Mouse (Mus musculus): ENCODE measurements around the gene Dchs1. TPM values are rescaled to one million over a fixed set of nuclear protein-coding genes. Genes with fewer than 3 reads are reported as not detected.

The Dchs1 gene
- polyA plus RNA-seq, 1 experiment: 3.2 TPM

DNA sequence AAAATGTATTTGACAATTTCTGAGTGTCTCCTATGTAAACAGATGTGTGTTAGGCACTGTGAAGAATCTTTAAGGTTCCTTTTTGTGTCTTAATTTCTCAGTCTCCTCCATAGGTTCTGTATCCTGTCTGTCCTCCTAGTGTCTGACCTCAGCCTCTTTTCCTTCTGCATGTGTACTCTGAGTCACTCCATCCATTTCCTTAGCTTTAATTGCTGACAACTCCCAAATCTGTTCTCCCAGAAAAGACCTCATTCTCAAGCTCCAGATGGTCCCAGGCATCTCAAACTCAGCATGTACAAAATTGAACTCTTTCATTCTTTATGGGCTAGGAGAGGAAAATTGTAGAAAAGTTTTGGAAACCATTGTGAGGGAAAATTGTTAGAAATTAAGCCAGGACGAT, 15.3 kb upstream of the Dchs1 start:
- Histone ChIP-seq H3K4me3 (ENCODE audit: control insufficient read depth, low read depth, low read length) (no peak overlapping the region), H3K4me1 (ENCODE audit: control insufficient read depth, insufficient read depth, low read length) (no peaks in the 10 kb centered on the region), H3K27me3 (ENCODE audit: control insufficient read depth, insufficient read depth, low read length) (no peaks in the 10 kb centered on the region), H3K36me3 (ENCODE audit: control insufficient read depth, insufficient read depth, low read length) (no peaks in the 10 kb centered on the region), H3K27ac (ENCODE audit: control insufficient read depth, insufficient read depth, low read depth, low read length) (no peak overlapping the region)
- no peak for TF ChIP-seq POLR2A (IDR thresholded peaks at IDR 0.05; ENCODE audit: control insufficient read depth, low read depth, low read length)
- no peak for TF ChIP-seq CTCF (IDR thresholded peaks at IDR 0.05; ENCODE audit: control insufficient read depth, insufficient read depth, insufficient replicate concordance, low read depth, low read length)

DNA sequence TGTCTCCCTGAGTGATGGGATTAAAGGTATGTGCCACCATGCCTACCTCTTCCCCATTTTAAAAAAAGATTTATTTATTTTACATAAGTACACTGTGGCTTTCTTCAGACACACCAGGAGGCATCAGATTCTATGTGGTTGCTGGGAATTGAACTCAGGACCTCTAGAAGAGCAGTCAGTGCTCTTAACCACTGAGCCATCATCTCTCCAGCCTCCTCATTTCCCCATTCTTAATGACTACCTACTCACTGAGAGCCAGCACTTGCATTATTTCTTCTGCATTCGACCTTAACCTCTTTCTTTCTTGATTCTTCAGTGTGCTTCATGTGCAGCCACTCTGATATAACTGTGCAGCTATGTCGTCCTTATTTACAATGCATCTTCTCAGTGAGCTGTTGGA, 14.9 kb upstream of the Dchs1 start:
- Histone ChIP-seq H3K36me3 (ENCODE audit: control insufficient read depth, insufficient read depth, low read length) (no peaks in the 10 kb centered on the region), H3K4me1 (ENCODE audit: control insufficient read depth, insufficient read depth, low read length) (no peaks in the 10 kb centered on the region), H3K27me3 (ENCODE audit: control insufficient read depth, insufficient read depth, low read length) (no peaks in the 10 kb centered on the region), H3K27ac (ENCODE audit: control insufficient read depth, insufficient read depth, low read depth, low read length) (no peak overlapping the region), H3K4me3 (ENCODE audit: control insufficient read depth, low read depth, low read length) (no peak overlapping the region)
- TF ChIP-seq CTCF (IDR thresholded peaks at IDR 0.05; ENCODE audit: control insufficient read depth, insufficient read depth, insufficient replicate concordance, low read depth, low read length) (no peak), POLR2A (IDR thresholded peaks at IDR 0.05; ENCODE audit: control insufficient read depth, low read depth, low read length) (no peak)

DNA sequence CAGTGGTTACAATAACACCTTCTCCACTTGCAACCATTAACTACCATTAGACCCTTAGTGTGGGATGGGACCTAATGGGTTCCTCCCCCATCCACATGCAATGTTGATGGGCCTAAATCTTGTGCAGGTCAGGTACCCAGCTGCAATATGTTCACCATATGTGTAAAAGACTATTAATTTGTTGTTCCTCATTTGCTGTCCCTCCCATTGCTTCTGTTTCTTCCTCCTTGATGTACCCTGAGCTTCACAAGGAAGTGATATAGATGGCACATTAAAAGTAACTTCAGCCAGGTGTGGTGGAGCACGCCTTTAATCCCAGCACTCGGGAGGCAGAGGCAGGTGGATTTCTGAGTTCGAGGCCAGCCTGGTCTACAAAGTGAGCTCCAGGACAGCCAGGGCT, 9.5 kb upstream of the Dchs1 start:
- H3K4me1 ChIP-seq (ENCODE audit: control insufficient read depth, insufficient read depth, low read length): no peaks in the 10 kb centered on the region; the same call in 1 of the 2 replicates
- no peak for TF ChIP-seq CTCF (IDR thresholded peaks at IDR 0.05; ENCODE audit: control insufficient read depth, insufficient read depth, insufficient replicate concordance, low read depth, low read length)
- no peak for TF ChIP-seq POLR2A (IDR thresholded peaks at IDR 0.05; ENCODE audit: control insufficient read depth, low read depth, low read length)
- no peaks in the 10 kb centered on the region for H3K36me3 ChIP-seq (ENCODE audit: control insufficient read depth, insufficient read depth, low read length)
- no peaks in the 10 kb centered on the region for H3K27me3 ChIP-seq (ENCODE audit: control insufficient read depth, insufficient read depth, low read length)
- no peak overlapping the region for H3K27ac ChIP-seq (ENCODE audit: control insufficient read depth, insufficient read depth, low read depth, low read length)
- H3K4me3 ChIP-seq (ENCODE audit: control insufficient read depth, low read depth, low read length): no peak overlapping the region

DNA sequence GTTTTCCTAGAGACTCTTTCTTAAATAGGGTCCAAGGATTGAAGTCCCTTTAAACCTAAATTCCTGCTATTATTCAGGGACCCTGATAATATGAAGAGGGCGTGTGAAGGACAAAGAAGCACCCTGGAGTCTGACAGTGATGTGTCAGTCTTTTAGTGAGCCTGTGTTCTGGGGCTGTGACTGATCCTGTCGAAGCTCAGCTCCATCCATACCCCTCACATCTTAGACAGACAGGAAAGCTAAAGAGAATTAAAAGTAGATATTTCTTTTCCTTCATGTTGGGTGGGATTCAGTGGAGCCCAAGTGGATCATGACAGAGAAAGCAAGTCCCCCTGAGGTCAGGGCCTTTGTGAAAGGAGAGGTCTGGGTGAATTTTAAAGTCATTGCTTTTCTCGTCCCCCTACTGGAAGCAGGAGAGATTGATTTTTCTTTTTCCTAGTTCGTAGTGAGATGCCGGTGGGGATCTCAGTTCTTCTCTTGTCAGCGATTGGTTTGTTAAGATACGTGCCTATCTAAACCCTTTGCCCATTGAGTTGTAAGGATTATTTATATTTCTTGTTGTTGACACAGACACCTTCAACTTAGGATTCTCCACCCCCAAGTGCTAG, 8.4 kb upstream of the Dchs1 start:
- H3K4me1 ChIP-seq (ENCODE audit: control insufficient read depth, insufficient read depth, low read length): no peaks in the 10 kb centered on the region; the same call in 1 of the 2 replicates
- TF ChIP-seq CTCF (IDR thresholded peaks at IDR 0.05; ENCODE audit: control insufficient read depth, insufficient read depth, insufficient replicate concordance, low read depth, low read length) (no peak), POLR2A (IDR thresholded peaks at IDR 0.05; ENCODE audit: control insufficient read depth, low read depth, low read length) (no peak)
- no peak overlapping the region for H3K4me3 ChIP-seq (ENCODE audit: control insufficient read depth, low read depth, low read length)
- H3K27ac ChIP-seq (ENCODE audit: control insufficient read depth, insufficient read depth, low read depth, low read length): no peak overlapping the region
- no peaks in the 10 kb centered on the region for H3K36me3 ChIP-seq (ENCODE audit: control insufficient read depth, insufficient read depth, low read length)
- H3K27me3 ChIP-seq (ENCODE audit: control insufficient read depth, insufficient read depth, low read length): no peaks in the 10 kb centered on the region

DNA sequence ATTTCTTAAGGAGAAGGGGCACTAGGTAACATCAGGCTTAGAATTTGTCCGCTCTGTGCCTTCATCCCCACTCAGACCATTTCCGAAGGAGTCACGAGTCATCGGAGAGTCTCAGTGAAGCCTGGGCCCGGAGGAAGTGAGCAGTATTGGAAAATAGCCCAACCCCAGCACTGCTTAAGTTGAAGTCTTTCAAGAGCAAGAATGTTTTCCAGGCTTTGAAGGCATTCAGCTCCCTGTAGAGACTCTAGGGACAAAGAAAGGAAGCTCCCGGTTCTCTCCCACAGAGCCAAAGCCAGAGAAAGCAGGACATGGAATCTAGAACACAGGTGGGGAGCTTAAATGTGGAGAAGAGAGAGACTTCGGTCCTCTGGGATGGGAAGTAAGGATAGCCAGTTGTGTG, 6.2 kb upstream of the Dchs1 start:
- no peak overlapping the region for H3K4me3 ChIP-seq (ENCODE audit: control insufficient read depth, low read depth, low read length)
- no peak overlapping the region for H3K27ac ChIP-seq (ENCODE audit: control insufficient read depth, insufficient read depth, low read depth, low read length)
- no peaks in the 10 kb centered on the region for H3K36me3 ChIP-seq (ENCODE audit: control insufficient read depth, insufficient read depth, low read length)
- TF ChIP-seq POLR2A (IDR thresholded peaks at IDR 0.05; ENCODE audit: control insufficient read depth, low read depth, low read length): no peak
- no peak for TF ChIP-seq CTCF (IDR thresholded peaks at IDR 0.05; ENCODE audit: control insufficient read depth, insufficient read depth, insufficient replicate concordance, low read depth, low read length)
- H3K4me1 ChIP-seq (ENCODE audit: control insufficient read depth, insufficient read depth, low read length): no peaks in the 10 kb centered on the region; the same call in 1 of the 2 replicates
- H3K27me3 ChIP-seq (ENCODE audit: control insufficient read depth, insufficient read depth, low read length): no peaks in the 10 kb centered on the region

DNA sequence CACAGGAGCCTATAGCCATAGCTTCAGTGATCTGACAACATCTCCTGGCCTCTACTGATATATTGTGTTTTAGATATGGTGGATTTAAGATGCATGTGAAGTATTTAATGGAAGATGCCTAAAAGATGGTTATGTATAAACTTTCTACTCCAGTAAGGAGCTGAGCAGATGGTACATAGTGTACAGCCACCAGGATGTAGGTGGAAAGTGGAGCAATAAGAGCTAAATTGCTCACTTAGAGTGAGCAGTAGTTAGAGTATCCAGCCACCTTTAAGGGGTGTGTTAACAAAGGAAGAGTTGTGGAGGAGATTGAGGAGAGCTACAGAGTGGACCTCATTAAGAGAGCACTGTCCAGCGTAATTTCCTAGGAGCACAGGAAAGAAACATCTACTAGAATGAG, 3.7 kb upstream of the Dchs1 start:
- H3K4me1 ChIP-seq (ENCODE audit: control insufficient read depth, insufficient read depth, low read length): peaks cover 10% of the 10 kb centered on the region
- H3K27ac ChIP-seq (ENCODE audit: control insufficient read depth, insufficient read depth, low read depth, low read length): no peak overlapping the region
- peaks cover 4% of the 10 kb centered on the region; the same call in 1 of the 2 replicates for H3K27me3 ChIP-seq (ENCODE audit: control insufficient read depth, insufficient read depth, low read length)
- no peak overlapping the region for H3K4me3 ChIP-seq (ENCODE audit: control insufficient read depth, low read depth, low read length)
- TF ChIP-seq POLR2A (IDR thresholded peaks at IDR 0.05; ENCODE audit: control insufficient read depth, low read depth, low read length): no peak
- no peak for TF ChIP-seq CTCF (IDR thresholded peaks at IDR 0.05; ENCODE audit: control insufficient read depth, insufficient read depth, insufficient replicate concordance, low read depth, low read length)
- no peaks in the 10 kb centered on the region for H3K36me3 ChIP-seq (ENCODE audit: control insufficient read depth, insufficient read depth, low read length)

DNA sequence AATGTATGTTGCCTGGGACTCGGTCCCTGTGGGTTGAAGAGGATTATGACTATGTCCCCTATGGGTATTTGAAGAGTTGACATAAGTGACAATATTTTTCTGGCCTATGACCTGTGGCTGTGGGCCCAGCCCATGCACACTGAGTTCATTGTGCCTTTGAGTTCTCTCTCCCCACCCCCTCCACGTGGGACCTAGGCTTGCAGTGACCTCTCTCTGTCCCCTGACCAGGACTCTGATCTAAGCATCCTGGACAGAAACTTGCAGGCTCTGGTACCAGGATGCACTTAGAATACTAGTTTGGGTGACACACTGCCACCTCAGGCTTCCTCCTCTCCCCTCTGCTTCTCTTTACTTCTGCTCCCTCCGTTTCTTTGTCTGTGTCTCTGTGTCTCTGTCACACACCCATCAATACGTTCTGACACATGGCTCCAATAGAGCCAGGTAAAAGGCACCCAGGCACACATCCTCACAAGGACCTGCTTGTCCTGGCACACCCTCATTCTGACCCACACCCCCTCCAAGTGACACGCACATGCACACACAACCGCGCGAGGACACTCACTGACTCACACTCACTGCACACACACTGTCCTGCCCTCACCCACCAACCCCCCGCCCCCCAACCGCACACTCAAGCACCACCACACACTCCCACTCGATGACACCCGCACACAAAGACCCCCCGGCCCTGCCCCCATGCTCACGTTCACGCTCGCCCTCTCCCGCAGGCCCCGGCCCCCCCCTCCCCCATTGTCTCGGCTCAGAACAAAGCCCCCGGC, 759 bp downstream of the Dchs1 start:
- TF ChIP-seq POLR2A (IDR thresholded peaks at IDR 0.05; ENCODE audit: control insufficient read depth, low read depth, low read length) (no peak), CTCF (IDR thresholded peaks at IDR 0.05; ENCODE audit: control insufficient read depth, insufficient read depth, insufficient replicate concordance, low read depth, low read length) (no peak)
- H3K4me1 ChIP-seq (ENCODE audit: control insufficient read depth, insufficient read depth, low read length): peaks cover 10% of the 10 kb centered on the region

More for the DNA sequence above, 759 bp downstream of the Dchs1 start:
- Histone ChIP-seq H3K36me3 (ENCODE audit: control insufficient read depth, insufficient read depth, low read length) (no peaks in the 10 kb centered on the region), H3K27me3 (ENCODE audit: control insufficient read depth, insufficient read depth, low read length) (peaks cover 4% of the 10 kb centered on the region; the same call in 1 of the 2 replicates), H3K4me3 (ENCODE audit: control insufficient read depth, low read depth, low read length) (peak overlapping the region; percentile 83), H3K27ac (ENCODE audit: control insufficient read depth, insufficient read depth, low read depth, low read length) (no peak overlapping the region)
